Mouse (Mus musculus): ENCODE data around the gene Ercc6. TPM values are rescaled to one million over a fixed set of nuclear protein-coding genes. Genes with fewer than 3 reads are reported as not detected.

Ercc6 gene
- polyA plus RNA-seq, 1 experiment, result 2.0 TPM

DNA sequence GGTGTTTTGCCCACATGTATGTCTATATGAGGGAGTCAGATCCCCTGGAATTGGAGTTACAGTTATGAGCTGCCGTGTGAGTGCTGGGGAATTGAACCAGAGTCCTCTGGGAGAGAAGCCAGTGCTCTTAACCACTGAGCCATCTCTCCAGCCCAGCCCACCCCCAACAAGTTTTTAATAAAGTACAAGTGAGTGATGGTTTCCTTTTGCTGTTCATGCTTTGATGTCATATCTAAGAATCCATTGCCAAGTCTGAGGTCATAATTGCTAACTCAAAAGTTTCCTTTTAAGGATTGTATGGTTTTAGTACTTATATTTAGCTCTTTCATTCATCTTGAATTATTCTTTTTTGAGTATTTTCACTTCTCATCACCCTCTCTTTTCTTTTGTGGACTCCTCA lies 9.4 kb upstream of the Ercc6 start:
- Histone ChIP-seq H3K4me3 (ENCODE audit: low read depth, low read length) (no peak overlapping the region), H3K4me1 (ENCODE audit: control insufficient read depth, insufficient read depth, insufficient read length, low read length) (peaks cover 3% of the 10 kb centered on the region; the same call in 1 of the 2 replicates), H3K27ac (ENCODE audit: insufficient read depth, low read depth, low read length) (no peak overlapping the region), H3K27me3 (ENCODE audit: control insufficient read depth, insufficient read depth, low read length) (no peaks in the 10 kb centered on the region), H3K36me3 (ENCODE audit: control insufficient read depth, insufficient read depth, low read length) (no peaks in the 10 kb centered on the region)
- 65% methylated on average over 1 of the region's 1 CpGs for WGBS
- TF ChIP-seq POLR2A (IDR thresholded peaks at IDR 0.05; ENCODE audit: low read depth, low read length), result no peak
- no peak for TF ChIP-seq CTCF (IDR thresholded peaks at IDR 0.05; ENCODE audit: extremely low read depth, insufficient read length, insufficient replicate concordance, low read depth, low read length)

- no peak for TF ChIP-seq POLR2A (IDR thresholded peaks at IDR 0.05; ENCODE audit: low read depth, low read length)
- no peak for TF ChIP-seq CTCF (IDR thresholded peaks at IDR 0.05; ENCODE audit: extremely low read depth, insufficient read length, insufficient replicate concordance, low read depth, low read length)
- H3K27ac ChIP-seq (ENCODE audit: insufficient read depth, low read depth, low read length), result no peak overlapping the region
- no peaks in the 10 kb centered on the region for H3K27me3 ChIP-seq (ENCODE audit: control insufficient read depth, insufficient read depth, low read length)
- H3K4me1 ChIP-seq (ENCODE audit: control insufficient read depth, insufficient read depth, insufficient read length, low read length), result peaks cover 3% of the 10 kb centered on the region; the same call in 1 of the 2 replicates
- H3K4me3 ChIP-seq (ENCODE audit: low read depth, low read length), result no peak overlapping the region
- no peaks in the 10 kb centered on the region for H3K36me3 ChIP-seq (ENCODE audit: control insufficient read depth, insufficient read depth, low read length)
- WGBS, result 88% methylated on average over 10 of the region's 10 CpGs
Measured at GRCm38 (mm10) chr14:32506329-32506728, 7.0 kb upstream of the Ercc6 start.

- H3K27me3 ChIP-seq (ENCODE audit: control insufficient read depth, insufficient read depth, low read length), result no peaks in the 10 kb centered on the region
- peaks cover 3% of the 10 kb centered on the region; the same call in 1 of the 2 replicates for H3K4me1 ChIP-seq (ENCODE audit: control insufficient read depth, insufficient read depth, insufficient read length, low read length)
- TF ChIP-seq CTCF (IDR thresholded peaks at IDR 0.05; ENCODE audit: extremely low read depth, insufficient read length, insufficient replicate concordance, low read depth, low read length) (no peak), POLR2A (IDR thresholded peaks at IDR 0.05; ENCODE audit: low read depth, low read length) (no peak)
- no peak overlapping the region for H3K4me3 ChIP-seq (ENCODE audit: low read depth, low read length)
- H3K27ac ChIP-seq (ENCODE audit: insufficient read depth, low read depth, low read length), result no peak overlapping the region
- WGBS, result 61% methylated on average over 4 of the region's 4 CpGs
- no peaks in the 10 kb centered on the region for H3K36me3 ChIP-seq (ENCODE audit: control insufficient read depth, insufficient read depth, low read length)
Measured at GRCm38 (mm10) chr14:32507216-32507615, 6.1 kb upstream of the Ercc6 start.

- H3K36me3 ChIP-seq (ENCODE audit: control insufficient read depth, insufficient read depth, low read length), result no peaks in the 10 kb centered on the region
- TF ChIP-seq POLR2A (IDR thresholded peaks at IDR 0.05; ENCODE audit: low read depth, low read length), result no peak
- WGBS, result 33% methylated on average over 10 of the region's 10 CpGs
- no peak overlapping the region for H3K4me3 ChIP-seq (ENCODE audit: low read depth, low read length)
- peaks cover 6% of the 10 kb centered on the region; the same call in 1 of the 2 replicates for H3K4me1 ChIP-seq (ENCODE audit: control insufficient read depth, insufficient read depth, insufficient read length, low read length)
- H3K27ac ChIP-seq (ENCODE audit: insufficient read depth, low read depth, low read length), result no peak overlapping the region
- no peaks in the 10 kb centered on the region for H3K27me3 ChIP-seq (ENCODE audit: control insufficient read depth, insufficient read depth, low read length)
Measured at GRCm38 (mm10) chr14:32508105-32508835, 5.1 kb upstream of the Ercc6 start.

DNA sequence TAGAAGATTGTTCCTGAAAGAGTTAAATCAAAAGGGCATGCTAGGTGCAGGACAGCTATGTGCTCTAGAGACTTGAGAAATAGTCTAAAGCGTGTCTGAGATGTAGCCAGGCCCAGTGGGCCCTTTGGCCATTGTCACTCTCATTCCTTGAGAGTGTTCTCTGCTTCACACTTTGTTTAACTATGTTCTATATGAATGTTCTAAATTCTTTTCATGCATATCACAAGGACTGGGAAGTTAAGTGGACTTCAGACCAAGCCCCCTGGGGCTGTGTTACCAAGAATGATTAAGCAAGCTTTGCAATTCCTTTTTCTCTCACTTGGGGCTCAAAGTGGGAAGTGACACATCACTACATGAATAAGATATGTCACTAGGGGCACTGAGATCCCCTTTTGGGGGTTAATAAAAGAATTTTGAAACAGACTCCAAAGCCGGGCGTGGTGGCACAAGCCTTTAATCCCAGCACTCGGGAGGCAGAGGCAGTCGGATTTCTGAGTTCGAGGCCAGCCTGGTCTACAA lies 3.8 kb upstream of the Ercc6 start:
- no peak overlapping the region for H3K27ac ChIP-seq (ENCODE audit: insufficient read depth, low read depth, low read length)
- 90% methylated on average over 6 of the region's 6 CpGs for WGBS
- TF ChIP-seq CTCF (IDR thresholded peaks at IDR 0.05; ENCODE audit: extremely low read depth, insufficient read length, insufficient replicate concordance, low read depth, low read length) (no peak), POLR2A (IDR thresholded peaks at IDR 0.05; ENCODE audit: low read depth, low read length) (no peak)
- no peak overlapping the region for H3K4me3 ChIP-seq (ENCODE audit: low read depth, low read length)
- no peaks in the 10 kb centered on the region for H3K36me3 ChIP-seq (ENCODE audit: control insufficient read depth, insufficient read depth, low read length)
- peaks cover 6% of the 10 kb centered on the region; the same call in 1 of the 2 replicates for H3K4me1 ChIP-seq (ENCODE audit: control insufficient read depth, insufficient read depth, insufficient read length, low read length)
- no peaks in the 10 kb centered on the region for H3K27me3 ChIP-seq (ENCODE audit: control insufficient read depth, insufficient read depth, low read length)

DNA sequence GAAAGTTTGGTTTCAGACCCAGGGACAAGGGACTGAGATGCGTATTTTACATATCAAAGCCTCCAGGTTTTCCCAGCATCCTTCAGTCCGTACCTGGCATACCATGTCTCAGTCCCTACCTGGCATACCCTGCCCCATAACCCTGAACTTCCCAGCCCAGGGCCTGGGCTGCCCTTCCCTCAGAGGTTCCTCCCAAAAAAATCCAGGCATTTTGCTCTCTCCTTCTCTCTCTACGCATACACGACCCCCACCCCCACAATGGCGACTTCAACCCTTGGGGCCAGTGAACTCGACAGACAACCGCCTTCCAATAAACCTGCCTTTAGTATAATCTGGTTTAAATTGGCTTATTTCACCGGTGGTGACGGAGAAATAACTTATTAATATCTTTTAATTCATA lies 409 bp upstream of the Ercc6 start:
- peaks cover 12% of the 10 kb centered on the region for H3K4me1 ChIP-seq (ENCODE audit: control insufficient read depth, insufficient read depth, insufficient read length, low read length)
- H3K36me3 ChIP-seq (ENCODE audit: control insufficient read depth, insufficient read depth, low read length), result peaks cover 7% of the 10 kb centered on the region
- no peak overlapping the region; the same call in 1 of the 2 replicates for H3K27ac ChIP-seq (ENCODE audit: insufficient read depth, low read depth, low read length)
- 31% methylated on average over 9 of the region's 9 CpGs for WGBS
- H3K4me3 ChIP-seq (ENCODE audit: low read depth, low read length), result peak overlapping the region; percentile 88
- no peaks in the 10 kb centered on the region for H3K27me3 ChIP-seq (ENCODE audit: control insufficient read depth, insufficient read depth, low read length)
- no peak for TF ChIP-seq POLR2A (IDR thresholded peaks at IDR 0.05; ENCODE audit: low read depth, low read length)
- TF ChIP-seq CTCF (IDR thresholded peaks at IDR 0.05; ENCODE audit: extremely low read depth, insufficient read length, insufficient replicate concordance, low read depth, low read length), result no peak

DNA sequence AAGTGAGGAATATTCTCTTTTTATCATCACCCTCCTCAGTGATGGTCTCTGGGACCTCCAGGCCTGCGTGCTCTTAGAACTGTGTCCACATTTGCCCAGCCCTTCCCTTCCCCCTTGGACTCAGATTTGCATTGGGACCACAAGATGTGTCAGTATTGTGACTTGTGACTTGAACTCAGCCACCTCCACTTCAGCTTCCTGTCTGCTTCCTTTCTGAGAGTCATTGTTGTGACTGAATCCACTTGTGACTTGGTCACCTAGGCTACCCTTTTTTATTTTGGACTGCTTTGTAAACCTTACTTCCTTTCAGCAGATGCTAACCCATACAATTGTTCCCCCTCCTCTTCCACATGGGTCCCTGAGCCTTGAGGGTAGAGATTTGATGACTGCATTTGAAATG lies 2.8 kb downstream of the Ercc6 start:
- WGBS, result 84% methylated on average over 1 of the region's 1 CpGs
- H3K36me3 ChIP-seq (ENCODE audit: control insufficient read depth, insufficient read depth, low read length), result peaks cover 30% of the 10 kb centered on the region

More for the DNA sequence above, 2.8 kb downstream of the Ercc6 start:
- H3K4me3 ChIP-seq (ENCODE audit: low read depth, low read length), result no peak overlapping the region
- TF ChIP-seq POLR2A (IDR thresholded peaks at IDR 0.05; ENCODE audit: low read depth, low read length), result no peak
- TF ChIP-seq CTCF (IDR thresholded peaks at IDR 0.05; ENCODE audit: extremely low read depth, insufficient read length, insufficient replicate concordance, low read depth, low read length), result no peak
- H3K4me1 ChIP-seq (ENCODE audit: control insufficient read depth, insufficient read depth, insufficient read length, low read length), result peaks cover 8% of the 10 kb centered on the region
- no peak overlapping the region for H3K27ac ChIP-seq (ENCODE audit: insufficient read depth, low read depth, low read length)
- no peaks in the 10 kb centered on the region for H3K27me3 ChIP-seq (ENCODE audit: control insufficient read depth, insufficient read depth, low read length)
